Mouse (Mus musculus) spleen, adult 18-20 months (tissue): ENCODE results near the gene Dnm1.
"Not testable (repeated sequence)": the region's sequence is repeated elsewhere in the genome, so short reads cannot be mapped to it uniquely, and the experiment has no call there.

Experiments used
- DNase-seq, 2 experiments: peaks; one replicate each; pipeline ENCODE4 v3.0.0; 2022; ENCODE audit warnings: mixed read lengths in 2 of 2

Gene Dnm1

GRCm38 (mm10) chr2:32311443-32312317, 41.5 kb downstream of the Dnm1 start:
- no peak for DNase-seq

GRCm38 (mm10) chr2:32310096-32310845, 42.9 kb downstream of the Dnm1 start:
- DNase-seq: no peak

GRCm38 (mm10) chr2:32308870-32309568, 44.1 kb downstream of the Dnm1 start:
- no peak for DNase-seq

GRCm38 (mm10) chr2:32307941-32308760, 45.0 kb downstream of the Dnm1 start:
- peak in 1 of 2 experiments; percentile 46 for DNase-seq

- DNase-seq: no peak
These were observed 45.8 kb downstream of the Dnm1 start for GRCm38 (mm10) chr2:32307247-32307798.

- DNase-seq: no peak
These were observed 47.0 kb downstream of the Dnm1 start for GRCm38 (mm10) chr2:32306176-32306575.

GRCm38 (mm10) chr2:32305668-32306067, 47.5 kb downstream of the Dnm1 start:
- no peak for DNase-seq

GRCm38 (mm10) chr2:32304145-32304832, 48.8 kb downstream of the Dnm1 start:
- peak in 1 of 2 experiments; percentile 50 for DNase-seq

GRCm38 (mm10) chr2:32302952-32303351, 50.2 kb downstream of the Dnm1 start:
- DNase-seq: no peak

GRCm38 (mm10) chr2:32299469-32299868, 53.7 kb downstream of the Dnm1 start:
- DNase-seq: no peak

- DNase-seq: not testable (repeated sequence)
These were observed 57.3 kb downstream of the Dnm1 start for GRCm38 (mm10) chr2:32295842-32296241.

- no peak for DNase-seq
These were observed 57.9 kb downstream of the Dnm1 start for GRCm38 (mm10) chr2:32295285-32295684.

GRCm38 (mm10) chr2:32294348-32294747, 58.8 kb downstream of the Dnm1 start:
- DNase-seq: no peak

- no peak for DNase-seq
These were observed 63.6 kb downstream of the Dnm1 start for GRCm38 (mm10) chr2:32289578-32289977.

- DNase-seq: no peak
These were observed 64.7 kb downstream of the Dnm1 start for GRCm38 (mm10) chr2:32288371-32288931.

GRCm38 (mm10) chr2:32287923-32288367, 65.2 kb downstream of the Dnm1 start, which contains the start of gene Swi5:
Swi5 (minus strand) TSS chr2:32288075.
- DNase-seq: peak; percentile 96 to 98

GRCm38 (mm10) chr2:32287334-32287840, 65.8 kb downstream of the Dnm1 start, which contains the start of gene Golga2:
Golga2 (plus strand) TSS chr2:32287384.
- no peak for DNase-seq

GRCm38 (mm10) chr2:32283986-32284385, 69.2 kb downstream of the Dnm1 start:
- no peak for DNase-seq

GRCm38 (mm10) chr2:32282727-32283126, 70.4 kb downstream of the Dnm1 start:
- peak in 1 of 2 experiments; percentile 61 for DNase-seq

GRCm38 (mm10) chr2:32282289-32282688, 70.8 kb downstream of the Dnm1 start:
- DNase-seq: no peak
